Mouse (Mus musculus) granulocyte monocyte progenitor cell, adult 5-6 weeks (primary cell): Measurements from ENCODE around the gene Gm13283. TPM values are rescaled to one million over a fixed set of nuclear protein-coding genes. Genes with fewer than 3 reads are reported as not detected.
"Not testable (repeated sequence)": the region's sequence is repeated elsewhere in the genome, so short reads cannot be mapped to it uniquely, and the experiment has no call there.

Experiments
- ATAC-seq: replicated peaks from 2 replicates; pipeline ENCODE4 v1.8.0; 2016; ENCODE audit warnings: mild to moderate bottlenecking, moderate TSS enrichment, inconsistent platforms; ENCODE audit not compliant: poor library complexity, severe bottlenecking
- total RNA-seq, 2 experiments: library from RNA; stranded (forward) in 1 of 2; stranded (reverse) in 1 of 2; fragments of 200-712, 200-1000 nt in 1 of 2; fragments of >200 nt in 1 of 2; fragmentation: Nextera tagmentation in 1 of 2; gene quantifications; 2 replicates each; pipeline ENCODE4 v1.2.3; 2014 to 2017

Gene Gm13283
- total RNA-seq, 2 experiments from 2014 or later: 0.21 TPM; not detected in 1

DNA sequence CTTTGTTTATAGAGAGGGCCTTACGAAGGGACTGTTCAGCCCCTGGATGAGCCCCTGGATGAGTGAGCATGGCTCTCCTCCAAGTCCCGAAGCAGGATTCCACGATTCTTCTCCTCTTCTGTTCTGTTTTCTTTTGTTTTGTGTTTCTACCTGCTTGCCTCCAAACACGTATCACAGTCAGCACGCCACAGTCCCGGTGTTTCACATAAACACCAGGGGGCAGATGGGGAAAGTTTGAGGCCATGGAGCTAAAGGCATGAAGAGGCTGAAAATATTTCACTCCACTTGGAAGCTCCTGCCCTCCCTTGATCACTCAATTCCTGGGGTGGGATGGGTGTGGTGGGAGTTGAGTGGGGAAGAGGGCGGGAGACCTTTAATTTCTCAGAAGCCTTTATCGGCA is 1.9 kb downstream of the Gm13283 start:
- ATAC-seq: not testable (repeated sequence)

DNA sequence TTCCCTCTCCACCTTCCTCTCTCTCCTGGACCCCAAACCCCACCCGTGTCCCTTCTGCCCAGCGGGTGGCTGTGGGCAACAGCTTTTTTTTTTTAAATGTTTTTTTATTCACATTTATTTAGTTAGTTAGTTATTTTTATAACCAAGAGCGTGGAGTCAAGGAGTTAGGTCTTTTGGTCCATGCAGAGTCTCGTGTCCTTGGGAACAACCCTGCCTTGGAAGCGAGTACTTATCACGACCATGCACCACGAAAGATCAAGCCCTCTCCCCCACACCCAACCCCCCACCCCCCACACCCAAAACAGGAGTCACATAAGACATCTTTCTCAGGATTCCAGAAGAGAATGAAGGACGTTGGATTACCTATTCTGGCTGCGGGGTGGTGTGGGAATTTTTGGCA is 2.4 kb downstream of the Gm13283 start:
- ATAC-seq: not testable (repeated sequence)

DNA sequence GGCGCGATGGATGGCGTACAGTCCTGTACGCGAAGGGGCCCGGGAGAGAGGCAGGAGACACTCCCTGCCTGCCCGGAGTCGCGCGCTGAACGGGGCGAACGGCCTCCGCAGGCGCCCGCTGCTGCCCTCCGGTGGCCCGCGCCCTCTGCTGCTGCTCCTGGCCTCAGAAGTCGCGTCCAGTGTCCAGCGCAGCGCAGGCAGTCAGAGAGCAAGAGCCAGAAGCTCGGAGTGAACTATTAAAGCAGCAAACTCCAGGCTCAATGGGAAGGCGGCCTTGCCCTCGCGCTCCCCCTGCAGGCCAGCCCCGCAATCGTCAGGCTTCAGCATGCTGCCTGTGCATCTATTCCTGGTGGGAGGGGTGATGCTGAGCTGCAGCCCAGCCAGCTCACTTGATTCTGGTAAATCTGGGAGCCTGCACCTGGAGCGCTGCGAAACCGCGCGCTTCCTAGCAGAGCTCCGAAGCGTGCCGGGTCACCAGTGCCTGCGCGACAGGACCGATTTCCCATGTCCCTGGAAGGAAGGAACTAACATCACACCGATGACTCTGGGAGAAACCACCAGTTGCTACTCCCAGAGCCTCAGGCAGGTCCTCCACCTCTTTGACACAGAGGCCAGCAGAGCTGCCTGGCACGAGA is 3.6 kb downstream of the Gm13283 start:
- peak; percentile 82 for ATAC-seq

DNA sequence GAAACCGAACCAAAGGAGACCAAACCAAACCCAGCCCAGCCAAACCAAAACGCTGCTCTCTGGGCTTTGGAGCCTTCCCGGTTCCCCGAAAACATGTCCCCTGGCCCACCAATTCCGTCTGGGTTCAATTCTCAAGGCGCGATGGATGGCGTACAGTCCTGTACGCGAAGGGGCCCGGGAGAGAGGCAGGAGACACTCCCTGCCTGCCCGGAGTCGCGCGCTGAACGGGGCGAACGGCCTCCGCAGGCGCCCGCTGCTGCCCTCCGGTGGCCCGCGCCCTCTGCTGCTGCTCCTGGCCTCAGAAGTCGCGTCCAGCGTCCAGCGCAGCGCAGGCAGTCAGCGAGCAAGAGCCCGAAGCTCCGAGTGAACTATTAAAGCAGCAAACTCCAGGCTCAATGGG is 13.6 kb downstream of the Gm13283 start, which contains the start of gene Gm13290:
Gene Gm13290 (plus strand): TSS at position 301 of the 400 bp plus-strand sequence.
- not testable (repeated sequence) for ATAC-seq

DNA sequence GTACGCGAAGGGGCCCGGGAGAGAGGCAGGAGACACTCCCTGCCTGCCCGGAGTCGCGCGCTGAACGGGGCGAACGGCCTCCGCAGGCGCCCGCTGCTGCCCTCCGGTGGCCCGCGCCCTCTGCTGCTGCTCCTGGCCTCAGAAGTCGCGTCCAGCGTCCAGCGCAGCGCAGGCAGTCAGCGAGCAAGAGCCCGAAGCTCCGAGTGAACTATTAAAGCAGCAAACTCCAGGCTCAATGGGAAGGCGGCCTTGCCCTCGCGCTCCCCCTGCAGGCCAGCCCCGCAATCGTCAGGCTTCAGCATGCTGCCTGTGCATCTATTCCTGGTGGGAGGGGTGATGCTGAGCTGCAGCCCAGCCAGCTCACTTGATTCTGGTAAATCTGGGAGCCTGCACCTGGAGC is 16.7 kb downstream of the Gm13283 start, which contains the start of gene Gm13289:
Gene Gm13289 (plus strand): TSS at position 301 of the 400 bp plus-strand sequence.
- ATAC-seq: not testable (repeated sequence)

DNA sequence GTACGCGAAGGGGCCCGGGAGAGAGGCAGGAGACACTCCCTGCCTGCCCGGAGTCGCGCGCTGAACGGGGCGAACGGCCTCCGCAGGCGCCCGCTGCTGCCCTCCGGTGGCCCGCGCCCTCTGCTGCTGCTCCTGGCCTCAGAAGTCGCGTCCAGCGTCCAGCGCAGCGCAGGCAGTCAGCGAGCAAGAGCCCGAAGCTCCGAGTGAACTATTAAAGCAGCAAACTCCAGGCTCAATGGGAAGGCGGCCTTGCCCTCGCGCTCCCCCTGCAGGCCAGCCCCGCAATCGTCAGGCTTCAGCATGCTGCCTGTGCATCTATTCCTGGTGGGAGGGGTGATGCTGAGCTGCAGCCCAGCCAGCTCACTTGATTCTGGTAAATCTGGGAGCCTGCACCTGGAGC is 19.6 kb downstream of the Gm13283 start, which contains the start of gene Gm13272:
Gene Gm13272 (plus strand): TSS at position 301 of the 400 bp plus-strand sequence.
- ATAC-seq: not testable (repeated sequence)

DNA sequence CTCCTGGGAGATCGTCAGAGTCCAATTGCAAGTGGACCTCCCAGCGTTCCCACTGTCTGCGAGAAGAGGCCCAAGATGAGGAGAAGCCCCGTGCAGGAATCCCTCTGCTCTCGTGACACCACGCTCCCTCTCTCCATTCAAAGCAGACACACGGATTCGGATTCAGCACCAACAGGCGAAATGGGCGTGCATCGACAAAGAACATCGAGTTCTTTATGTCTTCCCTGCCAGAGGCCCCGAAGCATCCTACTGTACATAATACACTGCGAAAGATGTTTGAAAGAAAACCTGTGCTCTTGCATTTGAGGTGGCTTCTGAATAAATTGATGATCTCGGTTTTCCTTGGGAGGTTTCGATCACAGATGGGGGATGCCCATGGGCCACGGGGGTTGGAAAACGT is 20.4 kb downstream of the Gm13283 start:
- ATAC-seq: not testable (repeated sequence)

DNA sequence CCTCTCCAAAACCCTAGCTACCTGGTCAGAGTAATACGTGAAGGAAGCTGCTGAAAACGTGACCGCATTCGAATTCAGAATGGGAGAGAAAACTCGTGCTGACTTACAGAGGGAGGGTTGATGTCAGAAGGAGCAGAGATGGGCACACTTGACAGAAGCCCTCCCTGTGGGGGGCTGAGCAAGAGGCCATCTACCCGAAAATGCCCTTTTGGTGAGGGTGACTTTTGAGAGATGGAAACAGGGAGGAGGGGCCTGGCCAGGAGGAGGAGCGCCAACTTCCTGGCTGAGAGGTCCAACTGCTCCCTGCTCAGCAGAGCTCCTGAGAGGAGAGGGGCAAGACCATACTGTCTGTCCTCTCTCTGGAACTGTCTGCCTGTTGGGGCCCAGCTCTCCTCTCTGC is 21.9 kb downstream of the Gm13283 start, which contains the start of gene Ifnz:
Gene Ifnz (plus strand): TSS at position 301 of the 400 bp plus-strand sequence.
- not testable (repeated sequence) for ATAC-seq

DNA sequence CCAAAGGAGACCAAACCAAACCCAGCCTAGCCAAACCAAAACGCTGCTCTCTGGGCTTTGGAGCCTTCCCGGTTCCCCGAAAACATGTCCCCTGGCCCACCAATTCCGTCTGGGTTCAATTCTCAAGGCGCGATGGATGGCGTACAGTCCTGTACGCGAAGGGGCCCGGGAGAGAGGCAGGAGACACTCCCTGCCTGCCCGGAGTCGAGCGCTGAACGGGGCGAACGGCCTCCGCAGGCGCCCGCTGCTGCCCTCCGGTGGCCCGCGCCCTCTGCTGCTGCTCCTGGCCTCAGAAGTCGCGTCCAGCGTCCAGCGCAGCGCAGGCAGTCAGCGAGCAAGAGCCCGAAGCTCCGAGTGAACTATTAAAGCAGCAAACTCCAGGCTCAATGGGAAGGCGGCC is 22.4 kb downstream of the Gm13283 start:
- ATAC-seq: not testable (repeated sequence)

DNA sequence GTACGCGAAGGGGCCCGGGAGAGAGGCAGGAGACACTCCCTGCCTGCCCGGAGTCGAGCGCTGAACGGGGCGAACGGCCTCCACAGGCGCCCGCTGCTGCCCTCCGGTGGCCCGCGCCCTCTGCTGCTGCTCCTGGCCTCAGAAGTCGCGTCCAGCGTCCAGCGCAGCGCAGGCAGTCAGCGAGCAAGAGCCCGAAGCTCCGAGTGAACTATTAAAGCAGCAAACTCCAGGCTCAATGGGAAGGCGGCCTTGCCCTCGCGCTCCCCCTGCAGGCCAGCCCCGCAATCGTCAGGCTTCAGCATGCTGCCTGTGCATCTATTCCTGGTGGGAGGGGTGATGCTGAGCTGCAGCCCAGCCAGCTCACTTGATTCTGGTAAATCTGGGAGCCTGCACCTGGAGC is 25.5 kb downstream of the Gm13283 start, which contains the start of gene Gm13276:
Gene Gm13276 (plus strand): TSS at position 301 of the 400 bp plus-strand sequence.
- ATAC-seq: not testable (repeated sequence)

DNA sequence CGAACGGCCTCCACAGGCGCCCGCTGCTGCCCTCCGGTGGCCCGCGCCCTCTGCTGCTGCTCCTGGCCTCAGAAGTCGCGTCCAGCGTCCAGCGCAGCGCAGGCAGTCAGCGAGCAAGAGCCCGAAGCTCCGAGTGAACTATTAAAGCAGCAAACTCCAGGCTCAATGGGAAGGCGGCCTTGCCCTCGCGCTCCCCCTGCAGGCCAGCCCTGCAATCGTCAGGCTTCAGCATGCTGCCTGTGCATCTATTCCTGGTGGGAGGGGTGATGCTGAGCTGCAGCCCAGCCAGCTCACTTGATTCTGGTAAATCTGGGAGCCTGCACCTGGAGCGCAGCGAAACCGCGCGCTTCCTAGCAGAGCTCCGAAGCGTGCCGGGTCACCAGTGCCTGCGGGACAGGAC is 28.5 kb downstream of the Gm13283 start, which contains the start of gene Gm13277:
Gene Gm13277 (plus strand): TSS at position 231 of the 400 bp plus-strand sequence.
- not testable (repeated sequence) for ATAC-seq

DNA sequence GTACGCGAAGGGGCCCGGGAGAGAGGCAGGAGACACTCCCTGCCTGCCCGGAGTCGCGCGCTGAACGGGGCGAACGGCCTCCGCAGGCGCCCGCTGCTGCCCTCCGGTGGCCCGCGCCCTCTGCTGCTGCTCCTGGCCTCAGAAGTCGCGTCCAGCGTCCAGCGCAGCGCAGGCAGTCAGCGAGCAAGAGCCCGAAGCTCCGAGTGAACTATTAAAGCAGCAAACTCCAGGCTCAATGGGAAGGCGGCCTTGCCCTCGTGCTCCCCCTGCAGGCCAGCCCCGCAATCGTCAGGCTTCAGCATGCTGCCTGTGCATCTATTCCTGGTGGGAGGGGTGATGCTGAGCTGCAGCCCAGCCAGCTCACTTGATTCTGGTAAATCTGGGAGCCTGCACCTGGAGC is 31.3 kb downstream of the Gm13283 start, which contains the start of gene Gm13278:
Gene Gm13278 (plus strand): TSS at position 301 of the 400 bp plus-strand sequence.
- ATAC-seq: not testable (repeated sequence)

DNA sequence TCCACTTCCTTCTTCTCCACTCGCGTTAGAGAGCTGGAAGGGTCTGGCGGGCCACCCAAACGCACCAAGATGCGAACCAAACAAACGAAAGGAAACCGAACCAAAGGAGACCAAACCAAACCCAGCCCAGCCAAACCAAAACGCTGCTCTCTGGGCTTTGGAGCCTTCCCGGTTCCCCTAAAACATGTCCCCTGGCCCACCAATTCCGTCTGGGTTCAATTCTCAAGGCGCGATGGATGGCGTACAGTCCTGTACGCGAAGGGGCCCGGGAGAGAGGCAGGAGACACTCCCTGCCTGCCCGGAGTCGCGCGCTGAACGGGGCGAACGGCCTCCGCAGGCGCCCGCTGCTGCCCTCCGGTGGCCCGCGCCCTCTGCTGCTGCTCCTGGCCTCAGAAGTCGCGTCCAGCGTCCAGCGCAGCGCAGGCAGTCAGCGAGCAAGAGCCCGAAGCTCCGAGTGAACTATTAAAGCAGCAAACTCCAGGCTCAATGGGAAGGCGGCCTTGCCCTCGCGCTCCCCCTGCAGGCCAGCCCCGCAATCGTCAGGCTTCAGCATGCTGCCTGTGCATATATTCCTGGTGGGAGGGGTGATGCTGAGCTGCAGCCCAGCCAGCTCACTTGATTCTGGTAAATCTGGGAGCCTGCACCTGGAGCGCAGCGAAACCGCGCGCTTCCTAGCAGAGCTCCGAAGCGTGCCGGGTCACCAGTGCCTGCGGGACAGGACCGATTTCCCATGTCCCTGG is 34.2 kb downstream of the Gm13283 start, which contains the start of gene Gm13275:
Gene Gm13275 (plus strand): TSS at position 552 of the 740 bp plus-strand sequence.
- ATAC-seq: not testable (repeated sequence)

DNA sequence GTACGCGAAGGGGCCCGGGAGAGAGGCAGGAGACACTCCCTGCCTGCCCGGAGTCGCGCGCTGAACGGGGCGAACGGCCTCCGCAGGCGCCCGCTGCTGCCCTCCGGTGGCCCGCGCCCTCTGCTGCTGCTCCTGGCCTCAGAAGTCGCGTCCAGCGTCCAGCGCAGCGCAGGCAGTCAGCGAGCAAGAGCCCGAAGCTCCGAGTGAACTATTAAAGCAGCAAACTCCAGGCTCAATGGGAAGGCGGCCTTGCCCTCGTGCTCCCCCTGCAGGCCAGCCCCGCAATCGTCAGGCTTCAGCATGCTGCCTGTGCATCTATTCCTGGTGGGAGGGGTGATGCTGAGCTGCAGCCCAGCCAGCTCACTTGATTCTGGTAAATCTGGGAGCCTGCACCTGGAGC is 37.2 kb downstream of the Gm13283 start, which contains the start of gene Gm13279:
Gene Gm13279 (plus strand): TSS at position 301 of the 400 bp plus-strand sequence.
- not testable (repeated sequence) for ATAC-seq

DNA sequence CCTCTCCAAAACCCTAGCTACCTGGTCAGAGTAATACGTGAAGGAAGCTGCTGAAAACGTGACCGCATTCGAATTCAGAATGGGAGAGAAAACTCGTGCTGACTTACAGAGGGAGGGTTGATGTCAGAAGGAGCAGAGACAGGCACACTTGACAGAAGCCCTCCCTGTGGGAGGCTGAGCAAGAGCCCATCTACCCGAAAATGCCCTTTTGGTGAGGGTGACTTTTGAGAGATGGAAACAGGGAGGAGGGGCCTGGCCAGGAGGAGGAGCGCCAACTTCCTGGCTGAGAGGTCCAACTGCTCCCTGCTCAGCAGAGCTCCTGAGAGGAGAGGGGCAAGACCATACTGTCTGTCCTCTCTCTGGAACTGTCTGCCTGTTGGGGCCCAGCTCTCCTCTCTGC is 39.4 kb downstream of the Gm13283 start, which contains the start of gene Gm13285:
Gene Gm13285 (plus strand): TSS at position 301 of the 400 bp plus-strand sequence.
- not testable (repeated sequence) for ATAC-seq

DNA sequence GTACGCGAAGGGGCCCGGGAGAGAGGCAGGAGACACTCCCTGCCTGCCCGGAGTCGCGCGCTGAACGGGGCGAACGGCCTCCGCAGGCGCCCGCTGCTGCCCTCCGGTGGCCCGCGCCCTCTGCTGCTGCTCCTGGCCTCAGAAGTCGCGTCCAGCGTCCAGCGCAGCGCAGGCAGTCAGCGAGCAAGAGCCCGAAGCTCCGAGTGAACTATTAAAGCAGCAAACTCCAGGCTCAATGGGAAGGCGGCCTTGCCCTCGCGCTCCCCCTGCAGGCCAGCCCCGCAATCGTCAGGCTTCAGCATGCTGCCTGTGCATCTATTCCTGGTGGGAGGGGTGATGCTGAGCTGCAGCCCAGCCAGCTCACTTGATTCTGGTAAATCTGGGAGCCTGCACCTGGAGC is 43.0 kb downstream of the Gm13283 start, which contains the start of gene Gm13287:
Gene Gm13287 (plus strand): TSS at position 301 of the 400 bp plus-strand sequence.
- ATAC-seq: not testable (repeated sequence)

DNA sequence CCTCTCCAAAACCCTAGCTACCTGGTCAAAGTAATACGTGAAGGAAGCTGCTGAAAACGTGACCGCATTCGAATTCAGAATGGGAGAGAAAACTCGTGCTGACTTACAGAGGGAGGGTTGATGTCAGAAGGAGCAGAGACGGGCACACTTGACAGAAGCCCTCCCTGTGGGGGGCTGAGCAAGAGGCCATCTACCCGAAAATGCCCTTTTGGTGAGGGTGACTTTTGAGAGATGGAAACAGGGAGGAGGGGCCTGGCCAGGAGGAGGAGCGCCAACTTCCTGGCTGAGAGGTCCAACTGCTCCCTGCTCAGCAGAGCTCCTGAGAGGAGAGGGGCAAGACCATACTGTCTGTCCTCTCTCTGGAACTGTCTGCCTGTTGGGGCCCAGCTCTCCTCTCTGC is 45.3 kb downstream of the Gm13283 start, which contains the start of gene Gm13288:
Gene Gm13288 (plus strand): TSS at position 301 of the 400 bp plus-strand sequence.
- not testable (repeated sequence) for ATAC-seq

DNA sequence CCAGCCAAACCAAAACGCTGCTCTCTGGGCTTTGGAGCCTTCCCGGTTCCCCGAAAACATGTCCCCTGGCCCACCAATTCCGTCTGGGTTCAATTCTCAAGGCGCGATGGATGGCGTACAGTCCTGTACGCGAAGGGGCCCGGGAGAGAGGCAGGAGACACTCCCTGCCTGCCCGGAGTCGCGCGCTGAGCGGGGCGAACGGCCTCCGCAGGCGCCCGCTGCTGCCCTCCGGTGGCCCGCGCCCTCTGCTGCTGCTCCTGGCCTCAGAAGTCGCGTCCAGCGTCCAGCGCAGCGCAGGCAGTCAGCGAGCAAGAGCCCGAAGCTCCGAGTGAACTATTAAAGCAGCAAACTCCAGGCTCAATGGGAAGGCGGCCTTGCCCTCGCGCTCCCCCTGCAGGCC is 45.8 kb downstream of the Gm13283 start:
- ATAC-seq: not testable (repeated sequence)
